Mouse (Mus musculus): ENCODE data around the gene Znhit3. TPM values are rescaled to one million over a fixed set of nuclear protein-coding genes. Genes with fewer than 3 reads are reported as not detected.
A peak's percentile ranks its signal among the peaks of the same experiment; 100 is the strongest.

Znhit3 gene
- polyA plus RNA-seq, 1 experiment from 2014 or later: 27.4 TPM

DNA sequence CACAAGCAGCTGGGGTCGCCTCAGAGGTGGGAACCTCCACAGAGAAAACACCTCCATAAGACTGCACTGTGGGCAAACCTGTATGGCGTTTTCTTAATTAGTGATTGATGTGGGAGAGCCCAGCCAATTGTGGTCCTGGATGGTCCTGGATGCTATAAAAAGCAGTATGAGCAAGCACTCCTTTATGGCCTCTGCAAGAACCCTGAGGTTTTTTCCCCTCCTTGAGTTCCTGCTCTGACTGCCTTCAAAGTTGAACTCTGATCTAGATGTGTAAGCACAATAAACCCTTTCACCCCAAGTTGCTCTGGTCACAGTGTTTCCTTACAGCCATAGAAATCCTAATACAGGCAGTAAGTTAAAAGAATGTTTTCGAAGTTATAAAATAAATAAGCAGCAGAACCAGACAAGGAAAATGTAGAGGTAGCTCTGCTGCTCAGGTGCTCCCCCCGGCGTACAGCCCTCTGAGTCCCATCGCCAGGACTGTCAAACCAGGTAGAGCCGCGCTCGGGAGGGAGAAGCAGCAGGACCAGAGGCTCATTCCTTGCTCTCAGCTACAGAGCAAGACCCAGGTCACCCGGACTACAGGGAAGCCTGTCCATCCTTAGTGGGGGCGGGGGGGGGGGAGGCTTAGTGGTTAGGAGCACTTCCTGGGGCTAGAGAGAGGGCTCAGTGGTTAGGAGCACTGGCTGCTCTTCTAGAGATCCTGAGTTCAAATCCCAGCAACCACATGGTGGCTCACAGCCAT lies 29.2 kb downstream of the Znhit3 start:
- H3K27me3 ChIP-seq (ENCODE audit: control insufficient read depth, insufficient read depth, low read depth, low read length): no peaks in the 10 kb centered on the region
- no peak overlapping the region for H3K27ac ChIP-seq (ENCODE audit: low read length)
- WGBS (ENCODE audit: insufficient replicate concordance): 79% methylated on average over 11 of the region's 11 CpGs
- H3K36me3 ChIP-seq (ENCODE audit: control insufficient read depth, insufficient read depth): peaks cover 17% of the 10 kb centered on the region
- no peaks in the 10 kb centered on the region for H3K9me3 ChIP-seq (replicated peaks; ENCODE audit: control insufficient read depth, low read length)
- no peak overlapping the region for H3K4me3 ChIP-seq (ENCODE audit: low read depth, low read length)
- ATAC-seq (ENCODE audit: low read depth): no peak
- H3K4me2 ChIP-seq (ENCODE audit: low read depth, low read length): no peak overlapping the region
- H3K9ac ChIP-seq (ENCODE audit: low read depth, low read length): no peak overlapping the region
- no peaks in the 10 kb centered on the region for H3K4me1 ChIP-seq (ENCODE audit: control insufficient read depth, low read depth, low read length)

DNA sequence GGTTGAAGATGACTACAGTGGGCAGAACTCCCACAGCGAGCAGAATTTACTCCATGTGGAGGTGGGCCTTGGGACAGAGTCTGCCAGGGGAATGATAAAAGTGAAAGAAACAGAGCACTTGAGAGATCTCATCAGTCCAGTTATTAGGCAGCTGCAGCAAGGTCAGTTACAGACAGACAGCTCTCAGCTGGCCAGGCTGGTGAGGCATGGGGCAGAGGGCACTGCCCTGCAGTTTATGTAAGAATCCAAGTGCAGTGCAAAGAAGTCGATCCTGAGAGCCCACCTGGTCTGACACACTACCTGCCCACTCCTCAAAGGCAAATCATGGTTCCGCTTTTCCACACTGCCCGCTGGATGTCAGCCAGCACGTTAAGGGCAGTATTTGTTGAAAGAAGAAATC lies 29.9 kb downstream of the Znhit3 start:
- H3K27me3 ChIP-seq (ENCODE audit: control insufficient read depth, insufficient read depth, low read depth, low read length): no peaks in the 10 kb centered on the region
- no peak overlapping the region for H3K27ac ChIP-seq (ENCODE audit: low read length)
- no peak overlapping the region for H3K9ac ChIP-seq (ENCODE audit: low read depth, low read length)
- peaks cover 4% of the 10 kb centered on the region for H3K4me1 ChIP-seq (ENCODE audit: control insufficient read depth, low read depth, low read length)
- no peak overlapping the region for H3K4me2 ChIP-seq (ENCODE audit: low read depth, low read length)
- H3K9me3 ChIP-seq (replicated peaks; ENCODE audit: control insufficient read depth, low read length): no peaks in the 10 kb centered on the region
- H3K4me3 ChIP-seq (ENCODE audit: low read depth, low read length): no peak overlapping the region
- peaks cover 13% of the 10 kb centered on the region for H3K36me3 ChIP-seq (ENCODE audit: control insufficient read depth, insufficient read depth)
- no peak for ATAC-seq (ENCODE audit: low read depth)
- 75% methylated on average over 5 of the region's 5 CpGs for WGBS (ENCODE audit: insufficient replicate concordance)

DNA sequence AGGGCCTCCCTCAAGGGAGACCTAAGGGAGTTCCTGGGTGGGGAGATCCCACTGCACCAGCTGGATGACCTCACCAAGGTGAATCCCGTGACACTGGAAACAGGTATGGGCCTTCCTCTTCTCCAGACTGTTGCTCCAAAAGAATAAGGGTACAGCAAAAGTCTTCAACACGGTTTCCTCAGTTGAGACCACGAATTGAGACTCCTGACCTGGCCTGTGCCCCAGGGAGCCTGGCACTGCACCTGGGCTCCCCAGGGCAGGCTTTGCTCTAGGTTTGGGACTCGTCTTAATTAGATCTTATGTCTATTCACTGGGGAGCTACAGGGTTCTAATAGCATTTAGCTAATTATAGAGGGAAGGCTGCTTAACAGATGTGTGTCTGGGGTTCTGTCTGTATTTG lies 30.9 kb downstream of the Znhit3 start:
- Histone ChIP-seq H3K9me3 (replicated peaks; ENCODE audit: control insufficient read depth, low read length) (no peaks in the 10 kb centered on the region), H3K4me2 (ENCODE audit: low read depth, low read length) (no peak overlapping the region), H3K27me3 (ENCODE audit: control insufficient read depth, insufficient read depth, low read depth, low read length) (no peaks in the 10 kb centered on the region), H3K27ac (ENCODE audit: low read length) (no peak overlapping the region), H3K4me3 (ENCODE audit: low read depth, low read length) (no peak overlapping the region), H3K9ac (ENCODE audit: low read depth, low read length) (no peak overlapping the region), H3K36me3 (ENCODE audit: control insufficient read depth, insufficient read depth) (peaks cover 13% of the 10 kb centered on the region), H3K4me1 (ENCODE audit: control insufficient read depth, low read depth, low read length) (peaks cover 11% of the 10 kb centered on the region)
- no peak for ATAC-seq (ENCODE audit: low read depth)
- WGBS (ENCODE audit: insufficient replicate concordance): 63% methylated on average over 4 of the region's 4 CpGs

DNA sequence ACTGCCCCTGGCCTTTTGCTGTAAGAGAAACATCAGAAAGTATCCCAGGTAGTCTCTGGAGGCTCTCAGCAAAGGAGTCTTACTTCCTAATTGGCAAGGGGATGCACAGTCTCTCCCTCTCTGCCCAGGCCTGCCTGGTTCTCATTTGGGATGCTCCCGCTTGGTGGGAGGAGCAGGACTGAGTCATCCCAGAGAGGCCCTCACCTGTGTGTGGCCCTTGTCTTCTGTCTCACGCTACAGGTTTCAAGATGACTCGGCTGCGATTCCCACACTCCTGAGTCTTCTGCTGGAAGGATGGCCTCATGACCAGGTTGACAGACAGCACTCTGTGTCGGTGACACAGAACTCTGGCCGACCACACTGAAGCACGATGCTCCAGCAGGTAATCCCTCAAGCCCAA lies 33.8 kb downstream of the Znhit3 start:
- Histone ChIP-seq H3K9me3 (replicated peaks; ENCODE audit: control insufficient read depth, low read length) (no peaks in the 10 kb centered on the region), H3K27ac (ENCODE audit: low read length) (no peak overlapping the region), H3K4me1 (ENCODE audit: control insufficient read depth, low read depth, low read length) (peaks cover 19% of the 10 kb centered on the region), H3K4me3 (ENCODE audit: low read depth, low read length) (no peak overlapping the region), H3K4me2 (ENCODE audit: low read depth, low read length) (no peak overlapping the region), H3K9ac (ENCODE audit: low read depth, low read length) (no peak overlapping the region), H3K27me3 (ENCODE audit: control insufficient read depth, insufficient read depth, low read depth, low read length) (no peaks in the 10 kb centered on the region), H3K36me3 (ENCODE audit: control insufficient read depth, insufficient read depth) (peaks cover 5% of the 10 kb centered on the region)
- ATAC-seq (ENCODE audit: low read depth): no peak
- 86% methylated on average over 7 of the region's 7 CpGs for WGBS (ENCODE audit: insufficient replicate concordance)

DNA sequence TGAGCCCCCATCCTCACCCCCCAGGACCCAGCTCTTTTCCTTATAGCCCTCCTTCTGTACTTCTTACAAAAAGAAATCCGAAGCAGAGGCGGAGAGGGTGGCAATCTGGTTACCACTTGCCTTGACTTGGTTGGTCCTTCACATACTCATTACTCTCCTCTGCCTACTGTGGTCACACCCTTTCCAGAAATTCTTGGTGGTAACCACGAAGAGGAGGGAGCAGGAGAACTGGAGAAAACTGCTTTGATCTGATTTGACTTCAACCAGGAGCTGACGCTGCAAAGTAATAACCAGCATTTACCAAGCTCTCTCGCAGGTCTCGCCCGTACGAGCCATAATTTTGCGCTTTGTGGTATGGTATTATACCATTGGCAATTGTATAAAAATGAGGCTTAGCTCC lies 35.2 kb downstream of the Znhit3 start:
- peaks cover 5% of the 10 kb centered on the region for H3K36me3 ChIP-seq (ENCODE audit: control insufficient read depth, insufficient read depth)
- peak overlapping the region; percentile 77; the same call in 1 of the 2 replicates for H3K27ac ChIP-seq (ENCODE audit: low read length)
- ATAC-seq (ENCODE audit: low read depth): no peak
- H3K9ac ChIP-seq (ENCODE audit: low read depth, low read length): peak overlapping the region; percentile 89
- WGBS (ENCODE audit: insufficient replicate concordance): 51% methylated on average over 9 of the region's 9 CpGs
- H3K9me3 ChIP-seq (replicated peaks; ENCODE audit: control insufficient read depth, low read length): no peaks in the 10 kb centered on the region
- peak overlapping the region; percentile 80 for H3K4me3 ChIP-seq (ENCODE audit: low read depth, low read length)
- peak overlapping the region; percentile 100 for H3K4me2 ChIP-seq (ENCODE audit: low read depth, low read length)
- peaks cover 19% of the 10 kb centered on the region for H3K4me1 ChIP-seq (ENCODE audit: control insufficient read depth, low read depth, low read length)
- H3K27me3 ChIP-seq (ENCODE audit: control insufficient read depth, insufficient read depth, low read depth, low read length): no peaks in the 10 kb centered on the region

DNA sequence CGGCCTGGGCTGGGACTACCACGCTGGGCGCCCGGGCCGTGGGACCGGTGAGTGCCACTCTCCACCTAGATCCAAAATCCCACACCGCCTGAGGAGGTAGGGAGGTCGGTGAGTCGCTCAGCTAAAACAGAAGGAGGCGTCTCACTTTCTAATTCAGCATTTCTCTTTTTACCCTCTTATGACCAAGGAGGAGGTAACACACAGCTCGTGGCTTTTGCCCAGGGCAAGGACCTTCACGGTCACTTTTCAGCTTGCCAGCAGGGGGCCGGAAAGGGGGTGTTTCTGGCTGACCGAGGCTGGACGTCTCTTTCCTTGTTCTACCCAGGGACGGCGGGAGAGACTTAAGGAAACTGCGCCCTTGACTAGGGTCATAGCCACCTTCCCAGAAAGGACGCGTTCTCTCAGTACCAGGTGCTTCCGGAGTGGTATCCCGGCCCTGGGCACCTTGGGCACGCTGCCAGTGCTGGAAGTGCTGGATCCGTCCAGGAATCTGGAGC lies 35.7 kb downstream of the Znhit3 start:
- H3K4me1 ChIP-seq (ENCODE audit: control insufficient read depth, low read depth, low read length): peaks cover 19% of the 10 kb centered on the region
- H3K27me3 ChIP-seq (ENCODE audit: control insufficient read depth, insufficient read depth, low read depth, low read length): no peaks in the 10 kb centered on the region
- H3K36me3 ChIP-seq (ENCODE audit: control insufficient read depth, insufficient read depth): peaks cover 3% of the 10 kb centered on the region
- H3K9ac ChIP-seq (ENCODE audit: low read depth, low read length): peak overlapping the region; percentile 89
- peak overlapping the region; percentile 80 for H3K4me3 ChIP-seq (ENCODE audit: low read depth, low read length)
- under 1% methylated on average over 24 of the region's 24 CpGs for WGBS (ENCODE audit: insufficient replicate concordance)
- peak overlapping the region; percentile 77 for H3K27ac ChIP-seq (ENCODE audit: low read length)
- H3K9me3 ChIP-seq (replicated peaks; ENCODE audit: control insufficient read depth, low read length): no peaks in the 10 kb centered on the region
- H3K4me2 ChIP-seq (ENCODE audit: low read depth, low read length): peak overlapping the region; percentile 100
- ATAC-seq (ENCODE audit: low read depth): peak; percentile 25

DNA sequence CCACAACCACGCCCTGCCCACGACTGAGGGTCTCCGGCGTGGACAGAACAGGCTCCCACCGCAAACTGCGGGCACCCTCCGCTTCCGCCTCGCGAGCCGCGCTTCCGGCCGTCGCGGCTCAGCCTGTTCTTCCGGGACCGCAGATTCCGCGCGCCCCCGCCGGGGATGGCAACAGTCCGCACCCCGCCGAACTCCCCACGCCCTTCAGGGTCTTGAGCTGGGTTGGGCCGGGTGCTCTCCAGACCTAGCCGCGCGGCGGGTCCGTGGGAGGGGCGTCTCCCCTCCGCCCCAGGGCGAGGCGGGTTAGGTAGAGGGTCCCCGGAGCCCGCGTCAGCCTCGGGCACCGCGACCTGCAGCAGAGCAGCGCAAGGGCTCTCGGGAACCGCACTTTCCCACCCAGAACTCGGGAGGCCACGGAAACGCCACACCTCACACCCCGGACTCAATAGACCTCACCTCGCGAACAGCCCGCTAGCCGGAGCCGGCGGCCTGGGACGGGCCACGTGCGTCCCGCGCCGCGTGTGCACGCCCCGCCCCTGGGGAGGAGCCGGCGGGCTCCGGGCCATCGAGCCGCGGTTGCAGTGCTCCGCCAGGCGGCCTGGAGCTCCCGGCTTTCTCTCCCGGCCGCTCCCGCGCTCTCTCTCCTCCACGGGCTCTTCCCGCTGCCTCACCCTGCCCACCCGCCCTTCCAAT lies 36.2 kb downstream of the Znhit3 start, which contains the start of the genes Myo19 and Pigw:
Gene Myo19 (plus strand): TSS at position 377 of the 693 bp plus-strand sequence.
Gene Pigw (minus strand): TSS at position 514 of the 693 bp plus-strand sequence.
- WGBS (ENCODE audit: insufficient replicate concordance): under 1% methylated on average over 73 of the region's 81 CpGs

DNA sequence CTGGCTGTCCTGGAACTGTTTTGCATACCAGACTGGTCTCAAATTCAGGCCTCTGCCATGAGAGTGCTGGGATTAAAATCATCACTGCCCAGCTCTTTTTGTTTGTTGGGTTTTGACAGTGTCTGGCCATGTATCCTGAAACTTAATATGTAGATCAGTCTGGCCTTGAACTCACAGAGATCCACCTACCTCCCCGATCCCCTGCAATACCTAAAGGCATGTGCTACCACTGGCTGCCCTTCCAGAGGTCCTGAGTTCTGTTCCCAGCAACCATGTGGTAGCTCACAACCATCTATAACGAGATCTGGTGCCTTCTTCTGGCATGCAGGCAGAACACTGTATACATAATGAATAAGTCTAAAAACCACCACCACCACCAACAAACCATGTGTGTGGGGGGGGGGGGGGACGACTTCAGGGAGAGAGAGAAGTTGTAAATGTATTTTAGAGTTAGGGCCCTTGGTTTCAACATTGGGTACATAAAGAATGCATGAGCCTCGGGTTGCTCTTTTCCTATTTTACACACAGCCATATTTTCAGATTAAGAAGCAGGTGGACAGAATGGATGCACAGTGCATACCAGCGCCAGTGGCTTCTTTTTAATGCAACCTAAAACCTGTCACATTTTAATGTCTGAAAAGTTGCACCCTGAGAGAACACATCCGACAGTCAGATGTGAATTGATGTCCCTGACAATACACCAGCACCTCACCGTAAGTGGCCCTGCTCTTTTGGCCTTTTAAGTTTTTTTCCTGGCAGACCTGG lies 37.0 kb downstream of the Znhit3 start:
- Histone ChIP-seq H3K9me3 (replicated peaks; ENCODE audit: control insufficient read depth, low read length) (no peaks in the 10 kb centered on the region), H3K27ac (ENCODE audit: low read length) (peak overlapping the region; percentile 81), H3K4me3 (ENCODE audit: low read depth, low read length) (peak overlapping the region; percentile 80), H3K27me3 (ENCODE audit: control insufficient read depth, insufficient read depth, low read depth, low read length) (no peaks in the 10 kb centered on the region), H3K4me1 (ENCODE audit: control insufficient read depth, low read depth, low read length) (peaks cover 21% of the 10 kb centered on the region), H3K4me2 (ENCODE audit: low read depth, low read length) (peak overlapping the region; percentile 100), H3K9ac (ENCODE audit: low read depth, low read length) (peak overlapping the region; percentile 89), H3K36me3 (ENCODE audit: control insufficient read depth, insufficient read depth) (peaks cover 2% of the 10 kb centered on the region)
- ATAC-seq (ENCODE audit: low read depth): no peak
- 9% methylated on average over 7 of the region's 7 CpGs for WGBS (ENCODE audit: insufficient replicate concordance)

More for the DNA sequence above, 36.2 kb downstream of the Znhit3 start, which contains the start of the genes Myo19 and Pigw:
- Histone ChIP-seq H3K4me2 (ENCODE audit: low read depth, low read length) (peak within 1 kb of the TSS; percentile 100), H3K27ac (ENCODE audit: low read length) (peak within 1 kb of the TSS; percentile 81), H3K9me3 (replicated peaks; ENCODE audit: control insufficient read depth, low read length) (no peaks in the 10 kb centered on the region), H3K4me3 (ENCODE audit: low read depth, low read length) (peak within 1 kb of the TSS; percentile 80), H3K36me3 (ENCODE audit: control insufficient read depth, insufficient read depth) (peaks cover 2% of the 10 kb centered on the region), H3K4me1 (ENCODE audit: control insufficient read depth, low read depth, low read length) (peaks cover 19% of the 10 kb centered on the region), H3K27me3 (ENCODE audit: control insufficient read depth, insufficient read depth, low read depth, low read length) (no peaks in the 10 kb centered on the region), H3K9ac (ENCODE audit: low read depth, low read length) (peak within 1 kb of the TSS; percentile 89)
- peak; percentile 98 for ATAC-seq (ENCODE audit: low read depth)

All from liver, embryonic 16.5 days (tissue).